Mouse (Mus musculus) B cell, adult 2 months (primary cell): Measurements from ENCODE around the gene Igf2bp3.

ENCODE experiments used
- DNase-seq, 2 experiments: peaks; one replicate each; pipeline ENCODE4 v3.0.0; 2022

Igf2bp3 gene

GRCm38 (mm10) chr6:49130328-49130727, 84.4 kb downstream of the Igf2bp3 start:
- DNase-seq, result no peak

- no peak for DNase-seq
Measured at GRCm38 (mm10) chr6:49120370-49120769, 94.4 kb downstream of the Igf2bp3 start.

DNA sequence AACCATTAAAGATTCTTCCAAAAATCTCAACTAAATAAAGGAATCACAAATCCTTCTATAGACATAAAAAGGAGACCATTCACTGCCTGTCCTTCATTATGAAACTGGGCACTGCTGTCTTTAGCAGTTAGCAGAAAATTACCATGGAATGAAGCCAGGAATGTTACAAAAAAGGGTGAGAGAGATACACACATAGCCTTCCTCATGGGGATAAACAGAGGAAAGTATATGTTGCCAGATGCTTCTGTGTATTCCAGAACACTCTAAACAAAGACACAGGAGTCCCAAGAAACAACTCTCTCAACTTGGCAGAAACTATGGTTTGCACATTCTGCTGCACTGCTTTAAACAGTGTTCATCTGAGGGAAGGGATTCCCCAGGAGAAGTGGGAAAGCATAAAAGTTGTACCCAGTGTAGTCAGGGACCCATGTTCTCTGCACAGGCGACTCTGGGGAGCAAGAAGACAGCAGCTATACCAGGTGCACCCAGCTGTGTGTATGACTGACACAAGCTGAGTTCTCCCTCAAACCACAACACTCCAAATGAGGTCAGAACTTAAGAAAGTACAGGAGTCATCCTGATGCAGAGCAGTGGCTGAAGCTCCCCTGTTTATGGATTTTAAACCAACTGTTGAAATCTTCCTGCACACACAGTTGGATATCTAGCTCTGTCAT, 95.2 kb downstream of the Igf2bp3 start:
- DNase-seq, result no peak

DNA sequence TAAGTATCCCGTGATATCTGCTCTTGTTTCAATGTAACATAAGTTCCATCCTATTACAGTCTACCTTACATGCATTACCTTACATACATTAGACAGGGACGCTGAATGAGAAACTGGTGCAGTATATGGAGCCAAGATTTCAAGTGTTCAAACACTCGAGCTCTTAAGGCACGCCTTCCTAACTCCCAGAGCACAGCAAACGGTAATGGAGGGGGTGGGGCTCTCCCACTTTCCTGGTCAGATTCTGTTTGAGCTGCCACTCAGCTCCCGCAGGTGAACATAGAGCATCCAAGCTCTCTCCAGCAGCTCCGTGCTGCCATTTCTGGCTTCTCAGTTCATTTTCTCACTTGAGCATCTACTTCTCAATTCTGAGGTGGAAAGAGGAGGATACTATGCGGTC, 96.3 kb downstream of the Igf2bp3 start:
- no peak for DNase-seq

DNA sequence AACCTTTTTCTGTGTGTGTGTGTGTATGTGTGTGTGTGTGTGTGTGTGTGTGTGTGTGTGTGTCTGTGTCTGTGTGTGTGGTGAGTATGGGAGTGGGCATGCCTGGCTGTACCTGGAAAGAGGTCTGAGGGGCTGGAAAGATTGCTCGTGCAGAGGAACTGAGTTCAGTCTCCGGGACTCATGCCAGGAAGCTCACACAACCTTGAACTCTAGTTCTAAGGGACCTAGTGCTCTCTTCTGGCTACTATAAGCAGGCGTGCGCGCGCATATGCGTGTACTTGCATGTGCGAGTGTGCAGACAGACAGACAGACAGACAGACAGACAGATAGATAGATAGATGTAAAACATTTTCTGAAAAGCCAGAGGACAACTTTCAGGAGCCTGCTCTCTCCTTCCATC, 98.5 kb downstream of the Igf2bp3 start:
- DNase-seq, result no peak

- no peak for DNase-seq
Measured at GRCm38 (mm10) chr6:49115550-49115949, 99.2 kb downstream of the Igf2bp3 start.

- no peak for DNase-seq
Measured at GRCm38 (mm10) chr6:49114457-49114856, 100.3 kb downstream of the Igf2bp3 start.

DNA sequence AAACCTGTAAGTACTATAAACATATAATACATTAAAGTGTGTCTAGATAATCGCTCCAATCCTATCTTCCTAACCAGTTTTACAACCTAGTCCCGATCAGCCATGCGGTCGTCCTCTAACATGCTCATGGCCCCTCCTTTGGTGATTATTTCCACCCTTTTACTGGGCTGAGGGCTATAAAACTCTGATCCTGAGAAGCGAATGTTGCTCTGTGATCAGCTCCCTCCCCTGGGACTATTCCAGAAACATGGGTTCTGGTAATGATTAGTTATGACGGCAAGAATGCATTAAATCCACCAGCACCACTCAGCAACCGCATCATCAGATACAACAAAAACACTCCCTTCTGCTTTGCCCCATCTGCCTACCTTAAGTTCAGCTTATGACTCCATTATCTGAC, 100.9 kb downstream of the Igf2bp3 start:
- no peak for DNase-seq

- DNase-seq, result no peak
Measured at GRCm38 (mm10) chr6:49109196-49109595, 105.6 kb downstream of the Igf2bp3 start.

DNA sequence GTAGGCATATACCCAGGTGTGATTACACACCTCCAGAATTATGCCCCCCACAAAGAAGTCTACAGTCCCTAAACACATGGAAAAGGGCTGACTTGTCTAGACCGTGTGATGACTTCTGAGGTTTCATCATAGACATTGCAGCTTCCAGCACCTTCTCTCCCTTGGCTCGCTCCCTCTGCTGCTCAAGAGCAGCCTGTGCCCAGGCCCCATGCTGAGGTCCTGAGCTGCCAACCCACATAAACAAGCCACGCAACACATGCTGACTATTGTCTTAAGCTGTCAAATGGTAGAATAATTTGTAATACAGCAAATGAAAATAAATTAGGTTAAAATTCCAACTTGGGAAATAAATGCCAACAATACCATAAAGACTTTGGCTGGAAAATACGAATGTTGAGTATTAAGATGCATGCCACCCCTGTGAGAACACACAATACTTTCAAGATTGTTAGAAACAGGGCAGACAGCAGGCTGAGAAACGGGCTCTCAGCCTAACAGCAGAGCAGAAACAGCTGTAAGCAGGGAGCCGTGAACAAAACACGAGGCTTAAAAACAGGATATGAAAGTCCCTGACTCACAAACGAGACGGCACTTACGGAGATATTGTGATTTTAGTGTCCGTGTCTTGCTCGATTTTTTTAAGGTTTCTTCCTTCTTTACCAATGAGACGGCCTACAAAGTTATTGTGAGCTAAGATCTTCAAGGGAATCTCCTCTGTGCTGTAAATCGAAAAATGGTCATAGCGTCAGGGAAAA, 107.8 kb downstream of the Igf2bp3 start:
- DNase-seq, result peak; percentile 22 to 28

DNA sequence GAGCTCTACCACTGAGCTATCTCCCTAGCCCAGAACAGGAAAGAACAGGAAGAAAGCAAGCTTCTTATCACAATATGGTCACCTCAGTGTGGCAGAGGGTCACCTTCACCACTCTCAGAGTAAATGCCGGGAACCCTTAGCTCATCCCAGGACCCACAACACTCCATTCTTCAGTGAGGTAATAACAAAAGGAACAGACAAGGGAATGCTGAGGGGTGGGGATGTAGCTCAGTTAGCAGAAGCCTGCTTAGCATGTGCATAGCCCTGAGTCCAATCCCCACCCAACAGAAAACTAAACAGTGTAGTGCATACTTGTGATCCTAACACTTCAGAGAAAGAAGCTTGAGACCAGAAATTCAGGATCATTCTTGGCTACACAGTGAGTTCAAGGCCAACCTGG, 115.7 kb downstream of the Igf2bp3 start:
- no peak for DNase-seq

DNA sequence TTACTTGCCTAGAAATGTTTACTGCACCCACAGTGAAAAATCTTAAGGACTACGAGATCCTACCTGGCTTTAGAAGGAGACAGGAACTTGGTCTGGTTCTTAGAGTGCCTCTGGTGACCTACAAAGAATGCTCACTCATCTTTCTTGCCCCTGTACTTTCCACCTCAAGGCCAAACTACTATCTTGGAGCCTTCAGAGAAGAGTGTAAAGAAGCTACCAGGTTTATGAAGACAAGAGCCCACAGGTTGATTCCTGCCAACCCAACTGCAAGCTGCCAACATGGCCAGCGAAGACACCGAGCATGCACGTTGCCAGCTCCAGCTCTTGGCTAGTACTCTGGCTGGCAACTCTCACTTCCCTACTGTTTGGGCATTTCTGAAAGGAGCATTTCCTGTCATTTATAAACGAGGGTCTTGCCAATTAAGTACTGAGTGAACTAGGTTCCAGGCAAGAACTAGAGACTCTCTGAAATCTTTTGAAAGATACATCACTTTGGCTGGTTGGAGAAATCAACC, 117.1 kb downstream of the Igf2bp3 start:
- no peak for DNase-seq

DNA sequence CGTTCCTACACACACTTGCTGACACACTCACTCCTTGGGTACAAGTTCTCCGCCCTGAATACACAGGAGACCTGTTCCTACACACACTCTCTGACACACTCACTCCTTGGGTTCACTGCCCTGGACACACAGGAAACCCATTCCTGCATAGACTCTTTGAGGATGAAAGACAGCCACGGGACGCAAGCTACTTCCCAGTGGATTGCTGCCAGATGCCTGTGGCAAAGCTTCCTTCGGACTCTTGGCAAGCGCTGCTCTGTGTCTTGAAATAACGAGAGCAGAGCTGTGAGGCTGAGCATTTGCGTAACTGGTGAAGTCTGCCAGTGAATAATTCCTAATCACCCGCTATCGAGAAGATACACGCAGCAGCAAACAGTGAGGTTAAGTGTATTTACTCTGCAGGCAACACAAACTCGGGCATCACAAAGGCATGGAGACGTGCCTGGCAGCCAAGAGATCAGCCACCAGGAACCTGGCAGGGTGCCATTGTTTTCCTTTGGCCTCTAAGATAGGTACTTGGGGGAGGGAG, 117.8 kb downstream of the Igf2bp3 start:
- DNase-seq, result no peak

DNA sequence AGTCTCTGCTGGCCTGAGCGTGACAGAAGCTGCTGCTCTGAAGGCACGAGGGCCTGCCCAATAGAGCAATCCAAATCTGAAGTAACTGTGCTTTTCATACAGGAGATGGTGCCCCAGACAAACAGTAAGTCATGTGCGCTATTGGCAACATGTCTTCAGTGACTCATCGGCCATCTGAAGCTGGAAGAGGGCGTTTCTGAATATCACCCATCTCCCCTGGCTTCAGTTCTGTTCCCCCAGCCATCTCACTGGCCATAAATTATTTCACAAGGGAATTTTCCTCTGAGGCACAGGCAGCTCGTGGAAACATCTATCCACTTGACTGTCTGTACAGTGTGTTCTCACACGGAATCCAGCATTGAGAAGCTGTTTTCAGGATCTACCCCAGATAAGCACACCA, 118.3 kb downstream of the Igf2bp3 start:
- no peak for DNase-seq

DNA sequence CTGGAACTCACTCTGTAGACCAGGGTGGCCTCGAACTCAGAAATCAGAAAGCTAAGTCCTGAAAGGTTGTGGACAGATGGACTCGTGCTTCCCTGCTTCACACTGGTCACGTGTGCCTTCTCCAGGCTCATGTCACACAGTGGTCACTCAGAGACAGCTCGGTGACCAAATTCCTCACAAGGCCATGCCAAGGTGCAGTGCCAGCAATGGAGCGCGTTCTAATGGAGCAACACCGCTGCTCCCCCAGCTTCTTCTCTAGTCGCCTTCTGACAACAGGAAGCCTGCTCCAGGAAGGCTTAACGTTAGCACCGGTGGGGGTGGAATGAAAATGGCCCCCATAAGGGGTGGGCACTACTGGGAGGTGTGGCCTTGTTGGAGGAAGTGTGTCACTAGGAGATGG, 119.8 kb downstream of the Igf2bp3 start:
- DNase-seq, result no peak

DNA sequence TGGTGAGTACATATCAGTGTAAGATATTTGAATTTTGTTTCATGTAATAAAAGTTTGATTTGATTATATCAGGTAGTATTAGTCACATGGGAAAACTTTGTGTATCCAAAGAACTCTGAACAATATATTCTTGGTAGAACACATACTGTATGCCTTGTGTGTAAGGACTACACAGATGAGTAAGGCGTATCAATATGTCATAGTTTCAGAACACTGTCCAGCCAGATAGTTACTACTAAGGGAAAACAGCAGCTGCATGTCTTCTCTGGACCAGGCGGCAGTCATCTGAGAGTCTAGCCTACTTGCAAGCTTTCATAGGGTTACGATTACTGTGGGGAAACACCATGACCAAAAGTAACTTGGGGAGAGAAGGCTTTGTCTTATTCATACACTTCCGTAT, 131.7 kb downstream of the Igf2bp3 start:
- DNase-seq, result no peak

DNA sequence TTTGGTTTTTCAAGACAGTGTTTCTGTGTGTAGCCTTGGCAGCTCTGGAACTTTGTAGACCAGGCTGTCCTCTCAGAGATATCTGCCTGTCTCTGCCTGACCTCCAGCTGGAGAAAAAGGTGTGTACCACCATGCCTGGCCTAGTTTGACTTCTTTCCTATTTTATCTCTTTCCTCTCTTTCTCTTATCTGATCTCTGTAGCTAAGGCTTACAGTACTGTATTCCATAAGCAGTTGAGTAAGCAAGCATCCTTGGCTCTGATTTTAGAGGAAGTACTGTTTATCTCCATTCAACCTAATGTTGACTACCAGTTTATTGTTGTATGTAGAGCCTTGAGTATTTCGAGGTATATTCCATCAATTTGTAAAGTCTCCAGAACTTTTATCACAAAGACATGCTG, 135.4 kb downstream of the Igf2bp3 start:
- no peak for DNase-seq

GRCm38 (mm10) chr6:49077894-49078293, 136.9 kb downstream of the Igf2bp3 start:
- DNase-seq, result no peak

- DNase-seq, result peak in 1 of 2 experiments; percentile 48
Measured at GRCm38 (mm10) chr6:49074117-49074490, 140.7 kb downstream of the Igf2bp3 start.

GRCm38 (mm10) chr6:49073304-49074116, 141.2 kb downstream of the Igf2bp3 start, which contains the start of gene Malsu1:
TSS of gene Malsu1 (plus strand) at chr6:49073795.
- DNase-seq, result peak; percentile 92 to 93

DNA sequence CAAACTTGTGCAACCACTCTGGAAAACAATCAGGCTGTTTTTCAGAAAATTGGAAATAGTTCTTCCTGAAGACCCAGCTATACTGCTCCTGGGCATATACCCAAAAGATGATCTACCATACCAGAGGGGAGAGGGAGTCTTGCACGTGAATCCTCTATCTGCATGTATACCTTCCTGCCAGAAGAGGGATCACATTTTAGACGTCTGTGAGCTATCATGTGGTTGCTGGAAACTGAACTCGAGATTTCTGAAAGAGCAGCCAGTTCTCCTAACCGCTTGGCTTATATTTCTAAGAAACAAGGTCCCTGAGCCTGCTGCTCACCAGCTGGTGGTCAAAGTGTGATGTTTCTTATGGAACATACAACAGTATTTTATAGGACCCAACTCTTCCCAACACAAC, 146.4 kb downstream of the Igf2bp3 start:
- DNase-seq, result no peak

DNA sequence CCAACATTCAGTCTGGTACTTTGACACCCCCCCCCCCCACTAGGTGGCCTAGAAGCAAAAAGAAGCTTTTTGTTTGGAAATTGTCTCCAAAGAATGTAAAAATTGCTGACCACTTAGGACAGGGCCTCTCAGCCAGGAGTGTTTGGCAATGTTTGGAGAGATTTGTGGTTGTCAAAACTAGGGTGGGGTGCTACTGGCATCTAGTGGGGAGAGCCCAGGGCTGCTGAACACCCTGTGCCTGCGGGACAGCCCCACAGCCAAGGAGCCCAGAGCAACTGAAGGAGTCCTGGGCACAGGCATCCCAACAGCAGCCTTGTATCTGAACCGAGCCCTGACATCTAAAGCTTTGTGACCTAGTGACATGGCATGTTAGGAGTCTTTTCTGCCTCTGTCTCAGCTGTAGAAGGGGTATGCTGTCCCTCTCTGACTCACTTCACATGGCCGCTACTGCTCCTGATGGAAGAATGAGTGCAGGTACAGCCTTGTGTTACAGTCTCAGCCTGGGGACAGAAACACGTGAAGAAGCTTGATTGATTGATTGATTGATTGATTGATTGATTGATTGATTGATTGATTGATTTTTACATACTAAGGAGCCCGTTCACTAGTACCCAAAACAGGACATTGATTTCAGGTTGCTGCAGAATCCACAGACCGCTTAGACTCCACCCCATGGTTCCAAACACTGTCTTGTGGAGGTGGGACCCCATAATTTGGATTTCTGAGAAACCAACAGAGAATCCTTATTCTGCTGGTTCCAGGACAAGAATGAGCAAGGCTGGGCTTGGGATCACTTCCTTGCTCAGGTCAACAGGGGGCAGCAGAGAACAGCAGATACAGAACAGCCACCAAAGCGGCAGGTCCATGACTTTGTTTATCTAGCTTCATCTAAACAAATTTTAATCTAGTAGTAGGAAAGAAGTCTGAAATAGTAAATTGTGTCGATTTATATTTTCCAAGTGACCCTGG, 157.4 kb downstream of the Igf2bp3 start:
- peak; percentile 79 to 82 for DNase-seq
